Mouse (Mus musculus): ENCODE measurements around the gene Npdc1.
"Not testable (repeated sequence)": the region's sequence is repeated elsewhere in the genome, so short reads cannot be mapped to it uniquely, and the experiment has no call there.

Npdc1 gene

DNA sequence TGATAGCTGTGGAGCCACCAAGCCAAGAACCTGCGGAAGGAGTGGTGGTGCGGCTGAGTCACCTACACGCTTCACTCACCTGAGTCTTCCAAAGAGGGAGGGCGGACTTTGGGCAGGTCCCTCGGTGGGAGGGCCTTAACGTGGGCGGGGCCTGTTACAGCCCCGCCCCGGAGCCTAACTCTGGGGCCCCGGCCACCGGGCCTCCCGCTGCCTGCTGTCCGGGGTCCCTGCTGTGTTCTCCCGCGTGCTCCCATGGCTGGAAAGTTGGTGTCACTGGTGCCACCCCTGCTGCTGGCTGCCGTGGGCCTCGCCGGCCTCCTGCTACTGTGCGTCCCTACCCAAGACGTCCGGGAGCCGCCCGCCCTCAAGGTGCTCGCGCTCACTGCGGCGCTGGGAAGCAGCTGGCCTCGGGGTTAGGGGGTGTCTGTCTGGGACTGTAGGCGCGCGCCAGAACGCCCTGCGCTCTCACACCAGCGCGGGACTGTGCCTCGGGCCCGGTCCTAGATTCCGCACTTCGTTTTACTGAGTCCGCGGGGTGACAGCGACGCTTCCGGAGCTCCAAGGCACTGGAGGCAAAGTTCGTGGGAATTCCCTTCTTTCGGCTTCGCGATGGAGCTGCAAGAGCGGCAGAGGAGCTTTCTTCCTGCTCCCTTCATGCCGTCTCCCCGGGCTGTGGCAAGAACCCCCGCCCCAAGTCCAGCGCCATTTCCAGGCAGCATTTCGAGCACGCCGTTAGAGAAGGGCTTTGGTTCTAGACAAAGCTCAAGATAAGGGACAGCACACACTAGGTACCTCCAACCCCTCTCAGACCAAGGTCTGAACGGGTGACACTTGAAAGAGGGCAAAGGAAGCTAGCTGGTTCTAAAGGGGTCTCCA is 3.2 kb upstream of the Npdc1 start, which contains the start of gene Entpd2:
Entpd2 (plus strand) TSS at position 154 of the 876 bp plus-strand sequence.
- DNase-seq = peak; percentile 70

DNA sequence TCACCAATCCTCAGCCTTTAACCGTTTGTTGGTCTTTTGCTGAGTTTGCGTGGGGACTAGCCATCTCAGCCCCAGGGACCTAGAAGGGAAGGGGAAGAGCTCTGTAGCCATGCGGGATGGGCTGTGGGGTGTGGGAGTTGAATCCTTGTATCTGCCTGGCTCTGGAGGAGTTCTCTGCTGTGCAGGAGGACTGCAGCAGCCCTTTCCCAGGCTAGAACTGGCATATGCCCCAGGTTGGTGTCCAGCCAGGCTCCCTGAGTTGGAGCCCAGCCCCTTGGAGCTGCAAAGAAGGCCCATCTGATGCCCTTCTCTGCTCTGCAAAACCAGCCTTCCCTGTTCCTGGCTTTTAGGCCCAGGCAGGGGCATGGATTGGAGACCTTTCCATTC is 2.6 kb upstream of the Npdc1 start:
- DNase-seq = peak; percentile 87

GRCm38 (mm10) chr2:25397010-25397409 is 2.1 kb upstream of the Npdc1 start:
- DNase-seq = peak; percentile 40

- peak; percentile 54 for DNase-seq
Measured at GRCm38 (mm10) chr2:25398065-25398464, 1.1 kb upstream of the Npdc1 start.

DNA sequence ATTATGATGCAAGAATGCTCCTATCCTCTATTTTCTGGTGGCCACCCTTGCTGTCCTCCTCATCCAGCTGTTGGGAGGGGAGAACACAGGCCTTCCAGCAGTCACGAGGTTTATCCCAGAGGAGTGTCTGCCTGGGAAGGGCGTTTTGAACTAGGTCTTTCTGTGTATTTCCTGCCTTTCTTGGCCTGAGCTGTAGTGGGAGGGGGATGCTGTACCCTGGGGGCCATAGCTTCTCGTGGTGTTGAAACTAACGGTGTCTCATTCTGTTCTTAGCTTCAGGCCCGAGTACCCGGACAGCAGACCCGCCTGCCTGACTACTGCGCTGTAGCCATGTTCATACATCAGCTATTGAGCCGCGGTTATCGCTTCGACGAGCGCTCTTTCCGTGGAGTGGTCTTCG is 1.1 kb downstream of the Npdc1 start:
- DNase-seq = no peak

DNA sequence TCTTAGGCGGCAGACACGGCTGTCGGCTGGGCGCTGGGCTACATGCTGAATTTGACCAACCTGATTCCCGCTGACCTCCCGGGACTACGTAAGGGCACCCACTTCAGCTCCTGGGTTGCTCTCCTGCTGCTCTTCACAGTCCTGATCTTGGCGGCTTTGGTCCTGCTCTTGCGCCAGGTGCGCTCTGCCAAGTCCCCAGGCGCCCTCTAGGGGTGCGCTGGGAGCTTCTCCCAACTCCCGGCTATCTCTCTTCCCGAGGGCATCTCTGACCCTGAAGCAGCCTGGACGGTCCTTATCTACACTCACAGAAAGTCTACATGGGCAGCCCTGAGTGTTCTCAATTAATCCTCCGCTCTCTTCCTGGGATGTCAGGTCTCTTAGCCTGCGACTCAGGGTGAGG is 1.6 kb downstream of the Npdc1 start:
- peak; percentile 78 for DNase-seq

DNA sequence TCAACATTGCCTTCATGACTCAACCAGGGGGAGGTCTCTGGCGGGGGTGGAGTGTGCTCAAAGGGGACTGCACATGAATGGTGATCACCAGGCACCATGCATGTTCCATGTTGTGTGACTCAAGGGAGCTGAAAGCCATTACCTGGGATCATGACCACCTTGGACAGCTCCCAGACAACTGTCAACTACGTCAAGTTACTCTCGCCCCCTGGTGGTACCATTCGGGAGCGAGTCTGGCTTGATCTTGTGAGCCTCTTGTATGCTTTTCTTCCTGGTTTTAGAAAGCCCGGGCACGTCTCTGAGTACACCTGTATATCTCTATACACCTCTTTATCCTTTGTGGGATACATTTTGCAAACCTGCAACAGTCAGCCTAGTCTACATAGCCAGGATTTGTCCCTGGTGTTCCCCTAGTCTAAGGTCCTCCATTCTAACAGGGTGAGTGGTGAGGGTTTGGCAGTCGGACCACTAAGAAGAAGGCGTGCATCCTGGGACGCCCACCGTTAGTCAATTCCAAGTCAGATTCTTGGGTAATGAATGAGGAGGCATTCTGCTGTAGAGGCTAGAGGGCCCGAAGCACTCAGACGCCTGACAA is 3.3 kb downstream of the Npdc1 start:
- peak; percentile 80 for DNase-seq

DNA sequence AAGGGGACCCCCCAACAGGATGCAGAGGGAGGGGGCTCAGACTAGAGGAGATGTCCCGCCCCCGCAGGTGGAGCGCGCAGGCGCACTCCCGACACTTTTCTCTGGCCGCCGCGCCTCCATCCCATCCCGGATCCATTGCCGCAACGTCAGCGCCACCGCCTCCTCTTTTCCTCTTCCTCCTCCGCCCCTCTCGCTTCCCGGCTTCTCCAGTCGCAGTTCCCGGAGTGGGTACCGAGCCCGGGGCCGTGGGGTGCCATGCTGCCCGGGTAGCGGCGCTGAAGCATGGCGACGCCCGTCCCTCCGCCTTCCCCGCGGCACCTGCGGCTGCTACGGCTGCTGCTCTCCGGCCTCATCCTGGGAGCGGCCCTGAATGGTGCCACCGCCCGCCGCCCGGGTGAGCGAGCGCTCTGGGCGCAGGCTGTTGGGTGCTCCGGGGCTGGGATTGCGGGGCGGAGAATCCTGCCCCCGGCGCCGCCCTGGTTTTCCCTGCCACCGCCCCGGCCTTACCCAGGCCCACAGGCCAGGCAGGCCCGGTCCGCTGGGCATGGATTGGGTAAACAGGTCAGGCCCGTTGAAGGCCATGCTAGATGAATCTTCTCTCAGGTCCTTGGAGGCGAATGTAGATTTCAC is 3.9 kb downstream of the Npdc1 start:
- DNase-seq = peak; percentile 93

DNA sequence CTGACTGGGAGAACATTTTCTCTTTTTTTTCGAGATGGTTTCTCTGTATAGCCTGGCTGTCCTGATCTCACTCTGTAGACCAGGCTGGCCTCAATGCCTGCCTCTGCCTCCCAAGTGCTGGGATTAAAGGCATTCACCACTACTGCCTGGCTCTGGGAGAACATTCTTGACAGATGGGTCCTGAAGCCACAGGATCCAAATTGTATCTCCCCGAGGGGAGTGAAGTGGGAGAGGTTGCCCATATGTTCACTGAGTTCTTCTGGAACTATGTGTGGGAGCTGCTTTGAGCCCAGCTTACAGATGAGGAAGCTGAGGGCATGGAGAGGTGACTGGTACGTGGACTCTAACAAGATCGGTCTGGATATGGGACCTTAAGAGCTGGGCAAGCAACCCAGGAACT is 4.8 kb downstream of the Npdc1 start:
- peak; percentile 35 for DNase-seq

DNA sequence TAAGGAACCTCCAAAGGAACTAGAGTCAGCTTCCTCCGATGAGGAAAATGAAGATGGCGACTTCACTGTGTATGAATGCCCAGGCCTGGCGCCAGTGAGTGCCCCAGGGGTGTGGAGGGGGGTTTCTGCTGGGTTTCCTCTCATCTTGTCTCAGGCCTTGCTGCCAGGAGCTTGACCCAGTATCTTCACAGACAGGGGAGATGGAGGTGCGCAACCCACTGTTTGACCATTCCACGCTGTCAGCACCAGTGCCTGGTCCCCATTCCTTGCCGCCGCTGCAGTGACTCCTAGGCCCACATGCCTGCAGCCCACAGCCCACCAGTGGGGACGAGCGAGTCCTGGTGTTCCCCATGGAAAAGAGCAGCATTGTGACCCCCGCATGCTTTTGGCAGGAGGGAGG is 9.8 kb downstream of the Npdc1 start:
- peak; percentile 28 for DNase-seq

DNA sequence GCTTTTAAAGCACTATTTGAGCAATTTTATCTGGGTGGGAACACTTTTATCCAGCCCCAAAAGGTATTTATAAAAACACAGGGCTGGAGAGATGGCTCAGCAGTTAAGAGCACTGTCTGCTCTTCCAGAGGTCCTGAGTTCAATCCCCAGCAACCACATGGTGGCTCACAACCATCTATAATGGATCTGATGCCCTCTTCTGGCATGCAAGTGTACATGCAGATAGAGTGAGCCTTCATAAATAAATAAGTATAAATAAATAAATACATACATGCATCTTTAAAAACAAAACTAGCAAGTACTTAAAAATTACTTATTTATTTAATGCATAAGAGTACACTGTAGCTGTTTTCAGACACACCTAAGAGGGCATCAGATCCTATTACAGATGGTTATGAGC is 14.3 kb downstream of the Npdc1 start:
- not testable (repeated sequence) for DNase-seq

DNA sequence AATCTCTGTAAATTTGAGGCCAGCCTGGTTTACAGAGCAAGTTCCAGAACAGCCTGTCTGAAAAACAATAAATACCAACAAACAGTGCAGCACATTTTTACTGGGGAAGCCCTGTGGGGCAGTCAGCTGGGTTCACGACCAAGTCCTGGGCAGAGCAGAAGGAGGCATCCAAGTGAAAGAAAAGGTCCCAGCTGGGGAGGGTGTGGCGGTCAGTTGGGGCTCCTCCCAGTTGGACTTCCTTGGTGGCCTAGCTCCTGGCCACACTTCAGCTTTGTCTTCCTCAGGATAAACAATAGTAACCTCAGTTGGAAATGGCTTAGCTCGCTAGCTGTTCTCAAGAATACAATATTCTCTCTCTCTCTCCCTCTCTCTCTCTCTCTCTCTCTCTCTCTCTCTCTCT is 18.3 kb downstream of the Npdc1 start:
- peak; percentile 36 for DNase-seq

DNA sequence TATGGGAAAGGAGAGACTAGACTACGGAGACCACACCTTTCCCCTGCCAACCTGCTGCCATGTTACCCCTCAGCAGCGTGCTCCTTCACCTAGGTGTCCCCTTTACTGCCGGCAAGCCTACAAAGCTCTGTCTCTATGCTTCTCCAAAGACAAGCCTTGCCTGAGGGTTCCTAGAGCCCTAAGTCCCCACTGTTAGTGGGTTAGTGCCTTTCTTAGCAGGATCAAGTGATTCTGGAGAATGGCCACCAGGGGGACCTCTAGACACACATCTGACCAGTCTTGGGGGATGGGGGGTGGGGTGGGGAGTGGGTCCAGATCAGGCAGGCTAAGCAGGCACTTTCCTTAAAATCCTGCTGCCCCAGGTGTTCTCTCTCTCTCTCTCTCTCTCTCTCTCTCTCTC is 22.7 kb downstream of the Npdc1 start:
- DNase-seq = peak; percentile 63

- peak; percentile 67 for DNase-seq
Measured at GRCm38 (mm10) chr2:25422587-25423410, 23.6 kb downstream of the Npdc1 start, which contains the start of gene Fut7. Gene Fut7, plus strand, starts transcription at chr2:25423267.

DNA sequence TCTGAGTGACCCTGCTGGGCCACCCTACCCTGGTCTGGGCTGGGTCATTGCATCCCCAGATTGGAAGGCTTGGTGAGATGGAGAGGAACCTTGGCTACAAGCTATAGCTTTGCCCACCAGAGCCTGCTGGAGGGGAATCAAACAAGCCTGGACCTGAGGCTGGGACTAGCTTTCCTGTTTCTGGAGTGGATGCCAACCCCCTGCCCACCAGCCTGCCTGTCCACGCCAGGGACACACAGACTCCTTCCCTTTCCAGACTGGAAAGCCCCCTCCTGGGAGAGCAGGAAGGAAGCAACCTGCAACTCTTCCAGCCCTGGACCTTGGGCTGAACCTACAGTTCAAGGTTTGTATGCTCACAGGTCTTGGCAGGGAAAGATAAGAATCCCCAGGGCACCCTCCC is 24.5 kb downstream of the Npdc1 start:
- DNase-seq = no peak

GRCm38 (mm10) chr2:25425481-25425880 is 26.3 kb downstream of the Npdc1 start:
- peak; percentile 75 for DNase-seq

DNA sequence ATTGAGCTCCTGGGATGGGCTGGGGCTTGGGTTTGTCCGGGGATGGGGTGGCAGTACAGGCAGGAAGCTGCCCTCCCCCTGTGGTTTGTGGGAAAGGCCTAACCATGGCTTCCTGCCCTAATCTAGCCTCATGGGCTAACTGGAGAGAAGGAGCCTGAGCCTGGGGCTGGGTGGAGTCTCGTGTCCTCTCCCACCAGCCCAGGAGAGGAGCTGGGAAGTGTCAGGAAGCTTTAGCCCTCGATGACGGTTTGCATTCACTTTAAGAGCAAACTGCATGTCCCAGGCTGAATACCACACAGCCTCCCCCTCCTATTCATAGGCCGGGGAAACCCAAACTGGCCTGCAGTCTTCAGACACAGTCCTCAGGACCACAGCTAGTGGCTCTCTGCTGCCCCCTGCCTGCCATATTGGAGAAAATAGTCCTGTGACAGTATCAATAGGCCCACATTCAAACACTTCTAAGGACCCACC is 27.6 kb downstream of the Npdc1 start:
- peak; percentile 78 for DNase-seq

- peak; percentile 58 for DNase-seq
Measured at GRCm38 (mm10) chr2:25427256-25427655, 28.1 kb downstream of the Npdc1 start.

GRCm38 (mm10) chr2:25428442-25429236 is 29.5 kb downstream of the Npdc1 start, which contains the start of gene Abca2:
Gene Abca2, plus strand, starts transcription at chr2:25428703.
- peak; percentile 98 for DNase-seq

DNA sequence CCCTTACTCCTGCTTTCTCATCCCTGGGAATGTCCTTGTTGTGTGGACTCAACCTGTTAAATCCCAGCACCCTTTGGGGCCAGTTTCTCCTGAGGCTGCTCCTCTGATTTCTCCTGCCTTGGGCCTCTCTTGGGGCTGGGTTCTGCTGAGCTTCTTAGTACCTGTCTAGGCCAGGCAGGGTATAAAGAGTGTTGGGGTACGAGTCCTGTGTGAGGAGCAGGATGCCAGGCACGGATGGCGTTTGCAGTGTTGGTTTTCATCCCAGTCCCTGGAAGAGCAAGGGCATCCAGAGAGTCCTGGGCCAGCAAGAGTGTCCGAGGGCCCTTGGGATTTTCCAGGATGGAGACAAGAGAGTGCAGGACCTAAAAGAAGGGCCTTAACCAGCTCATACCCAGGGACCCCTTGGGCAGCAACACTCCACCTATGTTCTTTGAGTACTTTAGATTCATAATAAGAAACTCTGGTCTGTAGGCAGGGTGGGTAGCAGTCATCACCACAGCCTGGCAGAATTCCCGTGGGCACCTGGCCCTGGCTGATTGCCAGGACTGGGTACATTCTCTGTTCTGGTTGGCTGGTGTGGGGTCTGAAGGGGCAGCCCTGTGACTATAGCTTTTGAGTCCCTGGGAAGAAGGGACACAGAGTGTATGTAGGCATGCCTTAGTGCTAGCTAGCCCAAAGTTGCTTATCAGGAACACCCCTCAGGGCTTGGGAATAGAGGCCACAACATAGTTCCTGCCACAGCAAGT is 30.5 kb downstream of the Npdc1 start:
- peak; percentile 84 for DNase-seq

Data from cerebellum, adult 9-11 months (tissue).